Mouse (Mus musculus): ENCODE data around the gene Olfr1449.
"Not testable (repeated sequence)": the region's sequence is repeated elsewhere in the genome, so short reads cannot be mapped to it uniquely, and the experiment has no call there.

The Olfr1449 gene

DNA sequence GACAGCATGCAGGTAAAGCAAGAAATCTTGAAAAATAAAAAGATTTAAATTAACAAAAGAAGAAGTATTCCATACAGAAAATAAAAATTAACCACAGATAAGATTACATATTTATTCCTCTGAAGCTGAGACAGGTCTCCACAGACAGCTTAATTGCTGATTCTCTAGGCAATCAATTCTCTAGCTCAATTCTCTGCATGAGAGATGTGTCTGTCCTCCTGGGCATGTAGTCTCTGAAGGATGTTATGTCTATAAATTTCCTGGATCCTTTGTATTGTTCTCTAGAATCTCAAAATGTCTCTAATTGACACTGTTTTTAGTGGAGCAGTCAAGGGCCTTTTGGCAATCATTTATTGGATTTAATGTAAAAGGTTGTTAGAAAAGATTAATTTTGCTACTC lies at the start of gene Olfr1449:
Olfr1449 (plus strand) TSS at position 301 of the 400 bp plus-strand sequence.
- DNase-seq: no peak

- DNase-seq: no peak
Measured at GRCm38 (mm10) chr19:12883555-12883954, 47.1 kb upstream of the Olfr1449 start, which contains the start of gene Olfr1445. Gene Olfr1445, plus strand, starts transcription at chr19:12883855.

- DNase-seq: no peak
Measured at GRCm38 (mm10) chr19:12893424-12893823, 37.2 kb upstream of the Olfr1449 start, which contains the start of gene Olfr1446. Gene Olfr1446, minus strand, starts transcription at chr19:12893524.

DNA sequence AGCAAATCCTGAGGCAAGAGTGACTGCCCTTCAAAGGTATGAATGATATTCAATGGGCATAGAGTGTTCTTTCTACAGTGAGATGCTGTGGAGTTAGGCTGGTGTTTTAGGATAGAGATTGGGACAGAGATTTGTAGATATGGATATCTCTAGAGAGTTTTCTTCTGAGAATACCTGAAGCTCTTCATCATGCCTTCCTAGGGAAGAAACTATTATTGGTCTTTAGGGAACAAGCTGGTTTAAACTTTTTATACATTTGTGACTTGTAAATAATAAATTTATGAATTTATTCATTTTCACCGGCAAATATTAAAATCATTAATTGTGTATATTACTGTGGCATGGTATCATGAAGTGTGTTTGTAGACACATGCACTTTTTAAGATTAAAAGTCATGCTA lies 27.0 kb upstream of the Olfr1449 start, which contains the start of gene Olfr1447:
Olfr1447 (minus strand) TSS at position 101 of the 400 bp plus-strand sequence.
- no peak for DNase-seq

DNA sequence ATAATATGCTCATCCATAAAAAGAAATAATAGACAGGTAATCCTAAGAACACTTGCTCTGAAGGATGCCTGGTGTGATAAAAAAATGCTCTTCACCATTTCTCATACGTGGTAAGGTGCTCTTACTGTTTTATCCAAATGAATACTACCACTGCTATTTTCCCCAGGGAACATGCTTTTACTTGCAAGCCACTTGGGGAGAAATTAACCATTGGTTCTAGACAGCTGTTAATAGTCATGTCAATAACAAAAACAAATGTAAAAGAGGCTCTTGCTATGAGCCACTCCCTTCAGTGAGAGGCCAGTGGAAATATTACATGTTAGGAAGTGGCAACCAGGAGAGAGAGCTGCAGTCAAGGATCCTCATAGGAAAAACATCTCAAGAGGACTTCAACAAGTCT lies 6.3 kb upstream of the Olfr1449 start, which contains the start of gene Olfr1448:
Olfr1448 (minus strand) TSS at position 101 of the 400 bp plus-strand sequence.
- no peak for DNase-seq

- no peak for DNase-seq
Measured at GRCm38 (mm10) chr19:12949958-12950357, 19.3 kb downstream of the Olfr1449 start, which contains the start of gene Olfr1450. Gene Olfr1450, plus strand, starts transcription at chr19:12950258.

- DNase-seq: not testable (repeated sequence)
Measured at GRCm38 (mm10) chr19:12970082-12970481, 39.4 kb downstream of the Olfr1449 start.
